Mouse (Mus musculus) mouse embryonic stem cell (cell line): ENCODE data around the gene Tsga13.

Source experiments
- in situ Hi-C, 2 experiments: fragments of 300-500 bp; cut with MboI; formaldehyde crosslinking; loops; 1 replicate in 1 of 2; 3 replicates in 1 of 2; pipeline ENCODE4 v1.14.3; 2019 to 2020; ENCODE audit warnings: low sequenced_read_pairs in 2 of 2, low pct_unique_long_range_greater_than_20kb in 1 of 2, mixed read lengths in 1 of 2; ENCODE audit not compliant: unreplicated experiment in 1 of 2

Tsga13 gene

DNA sequence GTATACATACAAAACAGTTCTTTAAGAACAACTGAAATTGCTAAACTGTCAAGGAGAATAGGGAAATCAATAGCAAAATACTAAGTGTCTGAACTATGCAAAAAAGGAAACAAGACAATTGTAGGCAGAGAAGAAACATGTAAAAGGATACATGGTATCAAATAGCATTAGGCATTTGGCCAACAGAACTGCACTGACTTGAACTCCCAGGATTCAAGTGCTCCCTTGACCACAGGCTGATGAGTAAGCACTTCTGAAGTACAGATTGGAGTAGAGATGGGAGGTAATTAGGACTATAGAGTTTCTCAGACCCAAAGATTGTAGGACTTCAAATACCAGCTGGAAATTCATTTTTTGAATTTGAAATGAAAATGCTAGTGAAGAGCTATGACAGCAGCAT lies 38.7 kb downstream of the Tsga13 start:
- in situ Hi-C loops, result no loop called here

DNA sequence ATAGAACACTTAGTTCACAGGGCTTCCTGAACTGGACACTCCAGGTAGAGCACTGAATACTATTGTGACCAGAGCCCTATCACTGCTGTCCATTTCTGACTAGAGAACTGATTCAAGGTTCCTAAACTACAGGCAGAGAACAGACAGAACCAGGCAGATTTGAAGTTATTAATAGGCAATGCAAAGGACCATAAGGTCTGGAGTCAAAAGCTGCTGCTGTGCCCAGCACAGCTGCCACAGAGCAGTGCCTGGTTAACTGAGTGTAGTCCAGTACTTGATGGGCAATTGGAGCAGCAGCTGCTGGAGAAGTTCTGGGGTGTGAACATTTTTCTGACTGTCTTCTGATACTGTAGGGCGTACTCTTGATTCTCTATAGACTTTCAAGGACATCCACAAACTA lies 48.9 kb downstream of the Tsga13 start:
- in situ Hi-C loops, result no loop called here

DNA sequence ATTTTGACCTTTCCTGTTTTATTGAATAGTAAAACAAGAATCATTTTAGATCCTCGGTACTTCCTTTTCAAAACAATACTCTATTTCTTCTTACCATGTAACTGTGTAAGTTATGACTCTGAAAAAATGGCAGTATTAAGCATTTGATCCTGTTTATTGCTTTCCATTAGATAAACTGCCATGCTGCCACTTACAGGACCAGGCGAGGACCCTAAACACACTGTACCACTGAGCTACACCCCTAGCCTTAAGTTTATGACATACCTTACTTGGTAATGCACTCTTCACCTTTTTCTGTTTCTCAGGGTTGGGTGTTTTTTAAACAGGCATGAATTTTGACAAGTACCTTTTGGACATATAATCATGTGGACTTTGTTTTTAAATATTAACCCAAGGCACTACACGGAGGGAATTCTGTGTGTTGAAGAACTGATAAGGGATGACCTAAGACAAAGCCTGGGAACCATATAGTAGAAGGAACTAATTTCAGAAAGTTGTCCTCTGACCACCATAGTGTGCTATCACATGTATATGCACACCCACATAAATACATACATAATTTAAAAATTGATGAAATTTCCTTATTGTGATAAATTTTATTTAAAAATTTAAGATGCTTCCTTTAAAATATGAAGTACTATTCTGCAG lies 50.2 kb downstream of the Tsga13 start:
- in situ Hi-C loops, result no loop called here

DNA sequence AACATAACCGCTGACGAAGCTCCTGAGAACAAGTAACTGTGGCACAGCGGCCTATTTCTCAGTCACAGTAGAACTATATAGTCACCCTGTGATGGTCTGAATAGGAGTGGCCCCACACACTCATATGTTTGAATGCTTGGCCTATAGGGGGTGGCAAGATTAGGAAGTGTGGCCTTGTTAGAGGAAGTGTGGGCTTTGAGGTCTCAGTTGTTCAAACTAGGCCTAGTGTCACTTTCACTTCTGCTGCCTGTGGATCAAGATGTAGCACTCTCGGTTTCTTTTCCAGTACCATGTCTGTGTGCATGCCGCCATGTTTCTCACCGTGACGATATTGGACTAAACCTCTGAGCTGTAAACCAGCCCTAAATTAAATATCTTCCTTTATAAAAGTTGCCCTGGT lies 59.4 kb downstream of the Tsga13 start:
- in situ Hi-C loops, result no loop called here

DNA sequence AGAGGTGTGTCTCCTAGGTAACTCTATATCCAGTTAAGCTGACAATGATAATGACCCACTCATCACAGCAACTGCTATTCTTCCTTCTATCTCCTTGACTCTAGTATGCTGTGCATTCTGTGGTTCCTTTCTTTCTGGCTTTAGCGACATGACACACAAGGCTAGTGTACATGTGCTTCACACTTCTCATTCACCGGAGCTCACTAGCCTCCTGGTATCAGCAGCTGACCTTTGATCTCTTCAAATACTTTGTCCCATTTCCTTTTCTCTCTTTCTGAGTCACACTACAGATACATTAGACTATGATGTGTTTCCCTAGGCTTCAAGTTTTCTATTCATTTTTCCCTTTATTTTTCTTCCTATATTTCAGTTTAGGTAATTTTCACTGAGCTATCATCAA lies 60.2 kb downstream of the Tsga13 start:
- in situ Hi-C loops, result no loop called here

DNA sequence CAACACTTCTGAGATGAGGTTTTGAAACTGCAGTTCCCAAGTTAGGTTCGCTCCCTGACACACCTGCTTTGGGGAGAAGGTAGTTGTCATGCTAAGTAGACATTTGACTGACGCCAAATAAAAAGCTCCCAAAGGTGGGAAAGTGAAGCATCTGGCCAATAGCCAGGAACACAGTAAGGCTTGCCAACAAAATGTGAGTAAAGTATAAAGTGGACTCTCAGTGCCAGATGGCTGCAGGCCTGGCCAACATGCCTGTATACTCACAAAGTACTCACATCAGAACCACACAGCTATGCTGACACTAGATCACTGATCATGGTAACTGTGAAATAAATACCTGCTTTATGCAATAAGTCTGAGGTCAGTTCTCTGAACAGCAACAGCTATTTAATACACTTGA lies 65.6 kb downstream of the Tsga13 start:
- in situ Hi-C loops, result no loop called here
